Mouse (Mus musculus): Measurements from ENCODE around the gene Ldb2.

DNA sequence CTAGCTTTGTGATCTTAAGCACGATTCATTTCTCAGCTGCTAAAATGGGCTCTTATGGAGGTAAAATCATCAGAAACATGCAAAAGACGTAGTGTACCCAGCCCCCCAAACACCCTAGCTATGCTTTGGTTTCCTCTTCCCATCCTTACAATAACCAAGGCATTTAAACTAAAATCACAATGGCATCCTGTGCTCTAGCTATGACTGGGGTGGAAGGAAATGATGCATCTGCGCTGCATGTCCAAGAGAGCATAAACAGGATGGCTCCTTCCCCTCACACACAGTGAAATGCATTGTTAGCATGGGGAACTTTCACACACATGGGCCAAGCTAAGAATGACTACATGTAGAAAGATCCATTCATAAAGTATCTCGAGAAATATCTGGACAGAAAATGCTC is 40.3 kb downstream of the Ldb2 start:
- TF ChIP-seq CTCF (IDR thresholded peaks at IDR 0.05; ENCODE audit: extremely low read depth, insufficient read length, insufficient replicate concordance, low read depth, low read length) (no peak), POLR2A (IDR thresholded peaks at IDR 0.05; ENCODE audit: low read depth, low read length) (no peak)
